Mouse (Mus musculus): Measurements from ENCODE around the gene Tnrc18.
"Not testable (repeated sequence)": the region's sequence is repeated elsewhere in the genome, so short reads cannot be mapped to it uniquely, and the experiment has no call there.

The Tnrc18 gene

DNA sequence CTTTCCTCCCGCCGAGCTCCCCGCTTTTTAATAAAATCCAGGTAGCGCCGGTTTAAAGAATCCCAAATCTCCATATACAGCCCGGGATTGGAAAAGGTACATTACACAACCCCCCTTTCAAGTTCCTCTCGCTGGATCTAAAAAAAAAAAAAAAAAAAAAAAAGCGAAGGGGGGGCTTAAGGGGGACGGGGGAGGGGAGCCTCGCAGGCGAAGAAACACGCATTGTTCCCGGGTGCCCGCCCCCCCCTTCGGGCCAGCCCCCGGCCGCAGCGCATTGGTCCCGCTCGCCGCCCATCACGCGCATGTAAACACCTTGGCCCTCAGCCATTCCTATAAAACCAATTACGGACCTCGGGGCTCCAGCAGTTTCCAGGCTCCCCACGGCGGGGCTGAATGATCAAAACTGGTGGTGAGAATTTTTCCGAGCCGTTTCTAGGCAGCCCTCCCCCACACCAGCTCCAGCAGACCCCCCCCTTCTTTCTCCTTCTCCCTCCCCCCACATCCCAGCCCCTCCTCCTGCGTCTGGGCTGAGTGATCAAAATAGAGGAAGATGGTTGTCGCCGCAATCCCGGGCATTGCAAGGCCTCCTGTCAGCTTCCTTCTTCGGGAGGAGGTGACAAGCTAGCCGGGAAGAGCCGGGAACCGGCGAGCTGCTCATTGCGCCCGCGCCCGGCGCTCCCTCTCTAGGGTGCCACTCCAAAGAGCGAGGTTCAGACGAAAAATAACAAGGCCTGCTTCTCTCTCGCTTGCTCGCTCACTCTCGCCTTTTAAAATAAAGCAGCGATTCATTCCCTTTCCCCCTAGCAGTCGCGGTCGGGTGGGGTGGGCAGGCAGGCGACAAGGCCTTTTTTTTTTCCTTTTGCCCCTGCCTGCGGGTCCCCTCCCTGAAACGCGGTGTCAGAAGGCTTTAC, at the start of gene Tnrc18:
Tnrc18 (minus strand) TSS at position 139 of the 911 bp plus-strand sequence.
- peak; percentile 99 to 100 for DNase-seq (ENCODE audit: inconsistent age in 2 of 2, low spot score in 1 of 2)

DNA sequence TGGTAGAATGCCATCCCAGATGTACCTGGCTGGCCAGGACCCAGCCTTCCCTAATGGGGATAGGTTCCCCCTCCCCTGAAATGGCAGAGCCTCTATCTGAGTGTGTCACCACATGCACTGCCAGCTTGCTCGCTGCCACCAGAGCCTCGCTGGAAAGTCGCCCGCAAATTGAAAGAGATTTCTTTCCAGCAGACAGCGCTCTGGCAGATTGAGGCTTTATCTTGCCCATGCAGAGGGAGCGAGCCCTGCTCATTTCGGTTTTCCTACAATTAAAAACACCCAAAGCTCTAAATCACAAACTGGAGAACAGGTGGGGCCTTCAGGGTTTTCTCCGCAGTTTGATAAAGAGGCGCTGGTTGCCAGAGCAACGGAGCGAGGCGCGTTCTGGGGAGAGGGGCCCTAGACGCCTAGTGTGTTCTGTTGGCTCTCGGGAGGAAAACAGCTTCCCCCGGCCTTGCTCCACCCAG, 40.3 kb upstream of the Tnrc18 start:
- peak in 1 of 2 experiments; percentile 63 for DNase-seq (ENCODE audit: inconsistent age in 2 of 2, low spot score in 1 of 2)

DNA sequence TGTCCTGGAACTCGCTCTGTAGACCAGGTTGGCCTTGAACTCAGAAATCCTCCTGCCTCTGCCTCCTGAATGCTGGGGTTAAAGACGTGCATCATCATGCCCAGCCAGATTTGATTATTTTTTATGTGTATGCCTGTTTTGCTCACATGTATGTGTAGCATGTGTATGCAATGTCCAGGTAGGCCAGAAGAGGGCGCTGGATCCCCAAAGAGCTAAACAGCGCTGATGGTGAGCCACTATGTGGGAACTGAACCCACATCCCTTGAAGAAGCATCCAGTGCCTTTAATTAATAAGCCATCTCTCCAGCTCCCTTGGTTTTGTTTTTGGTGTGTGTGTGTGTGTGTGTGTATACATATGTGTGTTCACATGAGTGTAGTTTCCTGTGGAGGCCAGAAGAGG, 38.9 kb upstream of the Tnrc18 start:
- DNase-seq (ENCODE audit: inconsistent age in 2 of 2, low spot score in 1 of 2) = no peak

DNA sequence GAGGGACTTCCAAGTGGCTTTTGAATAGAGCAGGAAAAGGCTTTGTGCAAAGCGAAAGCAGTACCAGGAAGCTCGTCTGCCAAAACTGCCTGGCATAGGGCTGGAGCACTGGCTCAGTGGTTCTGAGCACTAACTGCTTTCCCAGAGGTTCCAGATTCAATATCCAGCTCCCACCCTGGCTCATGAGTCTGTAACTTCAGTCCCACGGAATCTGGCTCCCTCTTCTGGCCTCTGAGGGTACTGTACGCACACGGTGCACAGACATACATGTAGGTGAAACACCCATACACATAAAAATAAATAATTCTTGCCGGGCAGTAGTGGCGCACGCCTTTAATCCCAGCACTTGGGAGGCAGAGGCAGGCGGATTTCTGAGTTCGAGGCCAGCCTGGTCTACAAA, 37.4 kb upstream of the Tnrc18 start:
- peak; percentile 58 to 77 for DNase-seq (ENCODE audit: inconsistent age in 2 of 2, low spot score in 1 of 2)

DNA sequence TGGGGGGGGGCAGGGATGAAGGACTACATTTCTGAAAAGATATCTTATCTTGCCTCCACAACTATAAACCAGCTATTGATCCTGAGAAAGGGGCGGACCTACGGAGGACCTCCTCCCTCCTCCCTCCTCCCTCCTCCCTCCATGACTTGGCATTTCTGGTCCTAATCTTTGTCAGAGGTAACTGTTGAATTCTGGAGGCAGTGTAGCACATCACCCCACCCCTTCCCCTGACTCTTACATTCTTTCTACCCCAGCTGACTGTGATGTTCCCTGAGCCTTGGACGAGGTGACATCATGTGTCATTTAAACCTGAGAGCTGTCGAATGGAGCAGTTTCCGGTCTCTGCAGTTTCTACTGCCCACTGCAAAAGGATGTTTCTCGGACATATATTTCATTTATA, 36.1 kb upstream of the Tnrc18 start:
- DNase-seq (ENCODE audit: inconsistent age in 2 of 2, low spot score in 1 of 2) = no peak

DNA sequence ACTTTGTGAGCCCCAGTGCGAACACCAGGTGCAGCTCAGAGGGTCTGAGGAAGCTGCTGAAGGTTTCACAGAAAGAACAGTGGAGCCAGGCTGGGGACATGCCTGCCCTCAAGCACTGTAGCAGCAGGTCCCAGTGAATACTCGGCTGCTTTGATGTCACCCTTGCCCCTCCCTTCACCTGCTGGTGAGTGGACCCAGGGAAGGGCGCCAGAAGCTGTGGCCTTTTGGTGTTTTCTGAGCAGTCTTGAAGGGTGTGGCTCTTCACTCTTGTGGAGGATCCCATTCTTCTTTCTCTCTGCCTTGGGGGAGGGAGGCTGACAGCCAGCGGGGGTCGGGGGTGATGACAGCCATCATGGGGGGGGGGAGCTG, 34.2 kb upstream of the Tnrc18 start:
- DNase-seq (ENCODE audit: inconsistent age in 2 of 2, low spot score in 1 of 2) = no peak

DNA sequence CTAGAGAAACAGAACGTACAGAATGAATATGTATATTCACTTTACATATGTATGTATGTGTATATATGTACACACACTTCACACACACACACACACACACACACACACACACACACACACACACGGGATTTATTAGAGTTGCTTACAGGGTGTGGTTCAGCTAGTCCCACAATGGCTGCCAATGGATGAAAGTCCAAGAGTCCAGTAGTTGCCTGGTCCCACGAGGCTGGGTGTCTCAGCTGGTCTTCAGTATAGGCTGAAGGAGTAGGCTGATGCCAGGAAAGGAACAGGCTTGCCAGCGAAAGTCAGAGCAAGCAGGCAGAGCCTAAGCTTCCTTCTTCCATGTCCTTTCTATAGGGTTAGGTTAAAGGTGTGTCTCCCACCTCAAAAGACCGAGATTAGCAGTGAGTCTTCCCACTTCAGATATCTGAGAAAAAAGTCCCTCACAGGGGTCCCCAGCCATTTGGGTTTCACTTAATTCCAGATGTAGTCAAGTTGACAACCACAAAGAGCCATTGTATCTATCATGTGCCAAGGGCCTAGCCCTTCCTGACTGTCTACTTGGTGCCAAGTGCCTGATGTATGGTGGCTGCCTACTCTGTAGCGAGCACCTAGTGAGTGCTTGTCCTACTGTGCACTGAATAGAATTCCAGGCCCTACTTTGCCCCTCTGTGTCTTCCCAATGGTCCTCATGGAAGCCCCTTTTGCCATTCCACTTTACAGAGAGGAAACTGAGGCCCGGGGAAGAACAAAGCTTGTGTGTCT, 33.6 kb upstream of the Tnrc18 start:
- no peak for DNase-seq (ENCODE audit: inconsistent age in 2 of 2, low spot score in 1 of 2)

DNA sequence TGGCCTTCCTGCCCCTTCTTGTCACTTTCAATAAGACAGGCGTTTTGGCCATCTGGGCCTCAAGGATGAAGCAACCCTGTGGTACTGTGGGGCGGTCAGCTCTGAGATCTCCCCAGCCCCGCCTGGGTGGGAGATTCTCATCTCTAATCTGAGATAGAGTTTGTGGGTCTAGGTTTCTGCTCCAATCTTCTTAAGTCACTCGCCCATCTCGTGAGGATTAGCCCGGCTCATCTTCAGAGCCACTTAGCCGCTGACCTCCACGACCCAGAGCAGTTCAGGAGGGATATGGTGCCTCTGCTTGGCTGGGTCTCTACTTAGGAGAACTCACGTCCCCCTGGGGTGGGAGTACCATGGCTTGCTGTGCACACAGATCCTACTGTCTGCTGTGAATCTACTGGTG, 33.0 kb upstream of the Tnrc18 start:
- DNase-seq (ENCODE audit: inconsistent age in 2 of 2, low spot score in 1 of 2) = no peak

DNA sequence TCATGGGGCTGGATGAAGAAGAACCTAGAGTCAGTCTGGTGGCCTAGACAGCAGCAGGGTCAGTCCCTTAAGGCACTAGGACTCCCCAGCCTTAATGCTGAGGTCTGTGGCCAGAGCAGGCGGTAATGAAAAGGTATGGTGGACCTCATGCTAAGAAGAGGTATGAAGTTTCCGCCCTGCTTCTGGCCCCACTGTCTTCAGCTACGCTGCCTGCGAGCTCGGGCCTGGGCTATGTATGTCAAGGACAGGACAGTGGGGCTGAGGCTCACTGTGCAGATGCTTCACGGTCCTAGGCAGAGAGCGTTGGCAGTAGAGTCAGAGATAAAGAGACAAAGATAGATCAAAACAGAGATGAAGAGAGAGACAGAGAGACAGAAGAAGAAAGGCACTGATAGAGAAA, 31.4 kb upstream of the Tnrc18 start:
- DNase-seq (ENCODE audit: inconsistent age in 2 of 2, low spot score in 1 of 2) = peak; percentile 52 to 68

DNA sequence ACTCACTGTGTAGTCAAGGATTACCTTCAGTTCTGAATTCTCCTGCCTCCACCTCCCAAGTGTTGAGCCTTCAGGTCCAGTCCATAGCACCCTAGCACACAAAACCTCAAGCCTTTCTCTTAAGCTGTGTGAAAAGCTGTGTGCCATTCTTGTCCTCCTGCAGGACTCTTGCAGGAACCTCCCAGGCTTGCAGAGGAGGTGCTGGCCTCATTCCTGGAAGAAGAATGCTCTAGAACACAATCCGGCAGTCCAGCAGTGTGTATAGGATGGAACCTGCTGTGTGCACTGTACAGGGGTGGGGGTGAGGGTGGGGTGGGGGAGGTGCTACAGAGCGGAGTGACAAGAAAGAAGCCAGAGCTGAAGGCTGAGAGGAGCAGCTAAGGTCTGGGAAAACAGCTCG, 30.7 kb upstream of the Tnrc18 start:
- DNase-seq (ENCODE audit: inconsistent age in 2 of 2, low spot score in 1 of 2) = no peak

DNA sequence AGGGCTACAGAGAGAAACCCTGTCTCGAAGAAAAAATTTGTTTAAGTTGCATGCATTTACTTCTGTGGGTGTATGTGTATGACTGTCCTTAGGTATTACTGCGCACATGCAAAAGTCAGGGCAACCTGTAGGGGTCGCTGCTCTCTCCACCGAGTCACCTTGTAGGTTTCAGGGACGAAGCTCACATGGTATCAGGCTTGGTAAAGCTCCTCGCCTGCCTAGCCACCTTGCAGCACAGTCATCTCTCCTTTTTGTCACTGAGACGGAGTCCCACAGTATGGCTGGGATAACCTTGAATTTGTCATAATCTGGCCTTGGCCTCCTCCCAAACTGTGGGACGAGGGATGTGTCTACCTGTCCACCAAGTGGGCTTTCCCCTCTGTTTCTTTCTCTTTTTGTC, 27.0 kb upstream of the Tnrc18 start:
- DNase-seq (ENCODE audit: inconsistent age in 2 of 2, low spot score in 1 of 2) = peak; percentile 72 to 81

DNA sequence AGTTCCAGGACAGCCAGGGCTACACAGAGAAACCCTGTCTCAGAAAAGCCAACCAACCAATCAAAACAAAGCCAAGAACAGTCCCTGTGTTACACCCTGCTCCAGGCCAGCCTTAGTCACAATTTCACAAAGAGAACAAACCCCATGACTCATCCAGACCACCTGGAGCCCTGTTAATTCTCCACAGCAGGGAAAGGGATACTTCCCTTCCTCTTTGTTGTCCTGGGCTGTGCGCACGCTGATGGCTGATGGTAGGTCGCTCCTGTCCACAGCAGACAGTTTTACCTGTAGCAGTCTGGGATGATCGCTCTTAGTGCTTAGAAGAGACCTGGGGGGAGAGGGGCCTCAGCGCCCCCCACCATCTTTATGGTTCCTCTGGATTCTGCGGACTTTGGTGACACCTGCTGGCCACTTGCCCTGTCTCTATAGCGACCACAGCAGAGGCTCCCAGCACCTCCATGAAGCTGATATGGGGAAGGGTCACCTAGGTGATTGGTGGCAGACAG, 24.7 kb upstream of the Tnrc18 start:
- DNase-seq (ENCODE audit: inconsistent age in 2 of 2, low spot score in 1 of 2) = peak; percentile 63 to 86

DNA sequence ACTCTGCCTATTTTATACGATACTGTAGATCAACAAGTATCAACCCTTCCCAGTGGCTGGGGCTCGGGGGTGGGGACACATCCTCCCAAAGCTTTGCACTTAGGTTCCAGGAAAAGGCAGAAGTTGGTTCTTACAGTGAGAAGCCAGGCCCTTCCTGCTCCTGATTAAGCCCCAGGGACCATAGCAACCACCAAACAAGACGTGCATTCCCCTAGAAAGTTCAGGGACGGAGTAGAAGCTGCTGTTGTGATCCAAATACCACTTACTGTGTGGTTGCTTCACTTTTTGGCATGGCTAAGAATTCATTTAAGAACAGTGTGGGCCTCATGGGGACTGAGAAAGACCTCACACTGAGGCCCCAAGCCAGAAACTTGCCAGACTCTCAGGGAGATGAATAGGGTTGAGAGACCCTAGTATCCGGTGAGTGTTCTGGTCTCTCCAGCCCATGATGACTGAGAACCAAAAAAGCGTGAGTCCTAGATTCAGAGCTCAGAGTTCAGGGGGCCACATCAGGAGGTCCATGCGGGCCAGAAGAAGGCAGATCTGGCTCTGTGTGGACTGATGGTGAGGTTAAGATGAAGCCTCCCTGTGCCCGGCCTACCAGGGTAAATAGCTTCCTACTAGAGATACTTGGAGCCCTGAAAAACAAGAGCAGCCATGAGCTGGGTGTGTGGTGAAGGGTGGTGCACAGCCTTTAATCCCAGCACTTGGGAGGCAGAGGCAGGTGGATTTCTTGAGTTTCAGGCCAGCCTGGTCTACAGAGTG, 24.1 kb upstream of the Tnrc18 start:
- peak; percentile 74 to 85 for DNase-seq (ENCODE audit: inconsistent age in 2 of 2, low spot score in 1 of 2)

DNA sequence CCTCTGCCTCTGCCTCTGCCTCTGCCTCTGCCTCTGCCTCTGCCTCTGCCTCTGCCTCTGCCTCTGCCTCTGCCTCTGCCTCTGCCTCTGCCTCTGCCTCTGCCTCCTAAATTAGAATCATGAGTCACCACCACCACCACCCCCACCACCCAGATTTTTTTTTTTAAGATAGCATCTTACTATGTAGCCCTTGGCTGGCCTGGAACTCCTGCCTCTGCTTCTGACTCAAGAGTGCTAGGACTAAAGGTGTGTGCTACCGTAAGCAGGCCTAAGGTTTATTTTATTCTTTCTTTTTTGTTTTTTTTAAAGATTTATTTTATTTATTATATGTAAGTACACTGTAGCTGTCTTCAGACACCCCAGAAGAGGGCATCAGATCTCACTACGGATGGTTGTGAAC, 20.0 kb upstream of the Tnrc18 start:
- not testable (repeated sequence) for DNase-seq (ENCODE audit: inconsistent age in 2 of 2, low spot score in 1 of 2)

DNA sequence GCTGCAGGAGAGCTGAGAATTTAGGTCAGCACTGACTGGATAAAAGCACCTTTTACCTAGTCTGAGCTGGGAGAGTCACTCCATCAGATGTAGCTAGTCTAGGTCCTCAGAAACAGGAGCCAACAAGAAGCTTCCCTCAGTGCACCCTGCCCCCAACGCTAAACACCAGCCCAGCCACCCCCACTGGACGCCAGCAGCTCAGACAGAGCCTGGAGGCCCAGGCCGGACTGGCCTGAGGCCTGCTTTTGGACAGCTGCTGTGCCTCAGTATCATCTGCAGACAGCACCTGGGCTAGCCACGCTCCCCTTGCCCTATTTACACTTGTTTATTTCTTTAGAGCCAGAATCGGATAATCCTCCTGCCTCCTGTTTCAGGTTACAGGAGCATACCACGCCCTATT, 19.4 kb upstream of the Tnrc18 start:
- DNase-seq (ENCODE audit: inconsistent age in 2 of 2, low spot score in 1 of 2) = no peak

DNA sequence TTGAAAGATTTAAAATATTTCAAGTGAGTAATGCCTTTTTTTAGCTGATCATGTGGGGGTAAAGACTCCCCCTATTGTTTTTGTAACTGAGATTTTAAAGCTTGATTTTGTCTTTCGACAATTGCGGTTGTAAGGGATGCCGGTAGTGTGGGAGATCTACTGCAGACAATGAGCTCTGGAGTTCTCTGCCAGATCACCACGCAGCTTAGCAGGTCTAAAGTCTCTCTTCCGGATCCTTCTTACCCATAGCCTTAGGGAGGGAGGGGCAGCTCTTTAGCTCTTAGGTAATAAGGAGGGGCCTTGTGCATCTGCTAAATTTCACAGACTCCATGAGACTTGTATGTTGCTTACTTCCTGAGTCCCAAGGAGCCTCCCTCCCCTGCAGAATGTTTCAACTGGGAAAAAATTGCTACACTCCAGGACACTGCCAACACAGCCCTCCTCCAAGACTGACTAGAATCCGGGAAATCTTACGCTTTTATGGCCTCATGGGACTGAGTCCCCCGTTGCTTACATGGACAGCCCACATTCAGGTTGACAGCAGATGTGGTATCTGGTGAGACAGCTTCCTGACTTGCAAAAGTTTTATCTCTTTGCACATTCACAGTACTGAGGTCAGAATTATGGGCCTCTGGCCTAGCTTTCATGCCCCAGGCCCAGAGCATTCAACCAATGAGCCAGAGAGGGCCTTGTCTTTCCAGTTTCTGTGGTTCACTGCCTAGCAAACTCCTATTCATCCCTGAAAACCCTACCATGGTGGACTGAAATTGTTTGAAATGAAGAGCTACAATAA, 16.4 kb upstream of the Tnrc18 start:
- DNase-seq (ENCODE audit: inconsistent age in 2 of 2, low spot score in 1 of 2) = no peak

DNA sequence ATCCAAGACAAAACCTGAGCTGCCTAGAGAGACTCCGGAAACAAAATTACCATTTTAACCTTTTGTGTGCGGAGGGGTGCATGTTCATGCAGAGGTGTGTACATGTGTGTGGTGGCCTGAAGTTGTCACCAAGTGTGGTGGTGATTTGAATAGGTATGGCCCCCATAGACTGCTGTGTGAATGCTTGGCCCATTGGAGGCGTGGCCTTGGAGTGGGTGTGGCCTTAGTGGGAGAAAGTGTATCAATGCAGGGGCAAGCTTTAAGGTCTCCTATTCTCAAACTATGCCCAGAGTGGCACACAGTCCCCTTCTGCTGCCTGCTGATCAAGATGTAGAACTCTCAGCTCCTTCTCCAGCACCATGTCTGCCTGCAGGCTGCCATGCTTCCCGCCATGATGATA, 8.7 kb upstream of the Tnrc18 start:
- peak in 1 of 2 experiments; percentile 35 for DNase-seq (ENCODE audit: inconsistent age in 2 of 2, low spot score in 1 of 2)

DNA sequence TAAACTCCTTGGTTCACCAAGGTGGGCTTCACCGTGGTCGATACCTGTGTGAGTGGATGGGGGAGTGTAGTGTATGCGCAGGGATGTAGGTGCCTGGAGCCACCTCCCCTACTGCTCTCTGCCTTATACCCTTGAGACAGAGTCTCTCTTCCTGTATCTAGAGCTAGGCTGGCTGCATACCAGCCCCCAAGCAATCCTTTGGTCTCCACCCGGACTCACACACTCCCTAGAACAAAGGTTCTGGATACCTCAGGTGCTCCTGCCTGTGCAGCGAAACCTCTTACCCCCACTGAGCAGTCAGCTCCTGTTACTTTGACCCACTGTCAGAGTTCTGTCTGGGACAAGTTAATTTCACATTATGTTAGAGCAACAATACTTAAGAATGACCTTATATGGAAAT, 8.2 kb upstream of the Tnrc18 start:
- DNase-seq (ENCODE audit: inconsistent age in 2 of 2, low spot score in 1 of 2) = peak in 1 of 2 experiments; percentile 46

DNA sequence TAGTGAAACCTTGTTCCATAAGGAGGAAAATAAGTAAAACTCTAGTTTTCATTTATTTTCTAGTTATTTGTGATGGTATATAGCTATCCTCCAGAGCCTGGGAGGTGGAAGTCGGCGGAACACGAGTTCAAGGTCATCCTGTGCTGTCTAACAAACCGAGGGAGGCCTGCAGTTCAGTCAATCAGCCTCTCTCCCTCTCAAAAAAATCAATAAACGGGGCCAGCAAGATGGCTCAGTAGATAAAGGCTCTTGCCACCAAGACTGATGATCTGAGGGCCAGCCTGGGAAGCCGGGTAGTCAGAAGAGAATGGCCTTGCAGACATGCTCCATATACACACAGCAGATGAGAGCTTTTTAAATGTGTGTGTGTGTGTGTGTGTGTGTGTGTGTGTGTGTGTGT, 6.6 kb upstream of the Tnrc18 start:
- peak; percentile 46 to 80 for DNase-seq (ENCODE audit: inconsistent age in 2 of 2, low spot score in 1 of 2)
